Mouse (Mus musculus) ES-Bruce4 (cell line): ENCODE measurements at regions not wholly inside any gene's neighbourhood (a gene's known extent, or its start where the extent isn't known, plus 50 kb on each side); places are given as distances from the start of the nearest gene placed in this dataset.

Experiments
- CTCF ChIP-seq: IDR thresholded peaks from one replicate; pipeline ENCODE4 v1.8.1; 2011; ENCODE audit warnings: low read depth, low read length
- EP300 ChIP-seq: IDR thresholded peaks from 2 replicates; pipeline ENCODE4 v1.6.1; 2011; ENCODE audit warnings: low read depth, low read length; ENCODE audit not compliant: insufficient read depth
- POLR2A ChIP-seq: IDR thresholded peaks from one replicate; pipeline ENCODE4 v1.8.1; 2011; ENCODE audit warnings: low read length; ENCODE audit not compliant: insufficient read depth

DNA sequence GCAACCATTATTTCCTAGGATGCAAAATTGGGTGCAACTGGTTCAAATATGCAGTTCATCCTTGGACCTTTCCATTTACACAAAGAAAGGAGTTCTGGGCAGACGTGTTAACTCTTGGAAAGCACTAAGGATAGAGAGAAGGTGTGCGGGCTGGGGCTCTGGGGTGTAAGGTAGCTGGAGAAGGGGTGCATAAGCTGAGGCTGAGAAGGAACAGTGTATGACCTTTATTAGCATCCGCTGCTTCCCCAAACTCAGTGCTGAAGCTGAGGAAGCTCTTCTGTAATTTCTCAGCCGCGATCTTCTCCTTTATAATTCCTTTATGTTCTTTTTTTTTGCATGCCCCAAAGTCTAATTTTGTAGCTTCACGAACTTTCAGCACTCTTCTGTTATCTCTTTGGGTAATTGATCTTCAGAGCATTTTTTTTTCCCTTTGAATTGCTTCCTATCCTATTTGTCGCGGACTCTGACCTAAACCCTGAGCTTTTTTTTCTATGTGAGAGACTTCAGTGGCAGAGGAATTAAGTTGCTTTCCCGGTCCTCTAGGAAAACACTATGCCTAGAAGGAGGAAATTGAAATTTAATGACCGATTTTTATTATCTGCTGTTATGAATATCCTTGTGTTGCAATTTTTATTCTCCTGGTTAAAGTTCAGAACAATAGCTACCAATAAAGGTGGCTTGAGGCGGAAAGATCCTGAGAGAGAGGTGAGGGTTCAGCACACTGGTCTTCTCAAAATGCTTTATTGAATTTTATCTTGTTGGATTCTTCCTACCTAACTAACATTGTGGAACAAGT lies 349.4 kb upstream of the C9orf72 start:
- no peak for TF ChIP-seq CTCF
- TF ChIP-seq EP300: no peak
- no peak for TF ChIP-seq POLR2A
